Mouse (Mus musculus): Measurements from ENCODE around the gene Klhdc1. TPM values are rescaled to one million over a fixed set of nuclear protein-coding genes. Genes with fewer than 3 reads are reported as not detected.

Klhdc1 gene
- total and polyA plus RNA-seq, 3 experiments, result 0.23 to 1.1 TPM; not detected in 1

- TF ChIP-seq ETS1 (IDR thresholded peaks at IDR 0.05; ENCODE audit: low read depth, low read length) (peak; percentile 31; the same call in 1 of the 2 replicates), POLR2AphosphoS2 (IDR thresholded peaks at IDR 0.05; ENCODE audit: low read length) (no peak), MYB (IDR thresholded peaks at IDR 0.05; ENCODE audit: low read depth, low read length) (no peak), MAX (IDR thresholded peaks at IDR 0.05; ENCODE audit: low read length) (no peak), USF2 (IDR thresholded peaks at IDR 0.05; ENCODE audit: borderline replicate concordance in 1 of 2, insufficient read depth in 1 of 2, low read depth in 1 of 2, low read length in 2 of 2) (no peak), ELF1 (IDR thresholded peaks at IDR 0.05; ENCODE audit: low read depth, low read length) (no peak), BHLHE40 (IDR thresholded peaks at IDR 0.05; ENCODE audit: borderline replicate concordance, low read depth, low read length) (no peak), ZMIZ1 (IDR thresholded peaks at IDR 0.05; ENCODE audit: low read depth, low read length) (no peak), GABPA (IDR thresholded peaks at IDR 0.05; ENCODE audit: low read depth, low read length) (no peak)
These were observed 9.8 kb downstream of the Klhdc1 start (continued) for GRCm38 (mm10) chr12:69250756-69251155.

GRCm38 (mm10) chr12:69253806-69254205 lies 12.8 kb downstream of the Klhdc1 start:
- no peaks in the 10 kb centered on the region for H3K4me1 ChIP-seq (ENCODE audit: control insufficient read depth in 1 of 2, insufficient read depth in 2 of 2, low read length in 2 of 2)
- no peak overlapping the region for H3K9ac ChIP-seq (ENCODE audit: control insufficient read depth, low read depth, low read length, poor library complexity, severe bottlenecking)
- H3K36me3 ChIP-seq (ENCODE audit: control insufficient read depth in 1 of 2, insufficient read depth in 2 of 2, low read length in 2 of 2), result no peaks in the 10 kb centered on the region
- H3K9me3 ChIP-seq (replicated peaks; ENCODE audit: insufficient read depth, low read length), result no peaks in the 10 kb centered on the region
- no peaks in the 10 kb centered on the region for H3K79me2 ChIP-seq (ENCODE audit: control insufficient read depth, insufficient read depth, low read length, poor library complexity)
- no peak for DNase-seq (ENCODE audit: low read depth, low spot score)
- no peak overlapping the region for H3K4me3 ChIP-seq (ENCODE audit: control insufficient read depth in 1 of 2, insufficient read depth in 1 of 2, low read depth in 2 of 2, low read length in 2 of 2)
- no peak for TF ChIP-seq CHD2 (IDR thresholded peaks at IDR 0.05; ENCODE audit: low read length)
- no peak for TF ChIP-seq POLR2AphosphoS2 (IDR thresholded peaks at IDR 0.05; ENCODE audit: low read length)
- TF ChIP-seq NELFE (IDR thresholded peaks at IDR 0.05; ENCODE audit: low read depth, low read length), result no peak
- no peak for TF ChIP-seq ZMIZ1 (IDR thresholded peaks at IDR 0.05; ENCODE audit: low read depth, low read length)
- no peak for TF ChIP-seq NRF1 (IDR thresholded peaks at IDR 0.05; ENCODE audit: insufficient read depth, low read depth, low read length, poor library complexity, severe bottlenecking)
- no peak for TF ChIP-seq HCFC1 (IDR thresholded peaks at IDR 0.05; ENCODE audit: low read depth, low read length)
- no peak for TF ChIP-seq ZC3H11A (IDR thresholded peaks at IDR 0.05; ENCODE audit: low read depth, low read length)
- TF ChIP-seq RAD21 (IDR thresholded peaks at IDR 0.05; ENCODE audit: low read depth, low read length), result no peak
- H3K27me3 ChIP-seq (ENCODE audit: control insufficient read depth in 1 of 2, insufficient read depth in 2 of 2, low read length in 2 of 2), result peaks cover 0 to 4% of the 10 kb centered on the region in 2 experiments; a peak in 2 of 4 replicates
- H3K27ac ChIP-seq (ENCODE audit: control insufficient read depth, low read depth, low read length), result no peak overlapping the region

- DNase-seq (ENCODE audit: low read depth, low spot score), result no peak
- Histone ChIP-seq H3K27me3 (ENCODE audit: control insufficient read depth in 1 of 2, insufficient read depth in 2 of 2, low read length in 2 of 2) (peaks cover 0 to 5% of the 10 kb centered on the region in 2 experiments; a peak in 2 of 4 replicates), H3K79me2 (ENCODE audit: control insufficient read depth, insufficient read depth, low read length, poor library complexity) (no peaks in the 10 kb centered on the region), H3K4me3 (ENCODE audit: control insufficient read depth in 1 of 2, insufficient read depth in 1 of 2, low read depth in 2 of 2, low read length in 2 of 2) (no peak overlapping the region), H3K9me3 (replicated peaks; ENCODE audit: insufficient read depth, low read length) (no peaks in the 10 kb centered on the region), H3K27ac (ENCODE audit: control insufficient read depth, low read depth, low read length) (no peak overlapping the region), H3K4me1 (ENCODE audit: control insufficient read depth in 1 of 2, insufficient read depth in 2 of 2, low read length in 2 of 2) (no peaks in the 10 kb centered on the region), H3K36me3 (ENCODE audit: control insufficient read depth in 1 of 2, insufficient read depth in 2 of 2, low read length in 2 of 2) (no peaks in the 10 kb centered on the region), H3K9ac (ENCODE audit: control insufficient read depth, low read depth, low read length, poor library complexity, severe bottlenecking) (no peak overlapping the region)
- TF ChIP-seq MEF2A (IDR thresholded peaks at IDR 0.05; ENCODE audit: extremely low read depth, insufficient replicate concordance, low read depth, low read length, poor library complexity, severe bottlenecking), result no peak
- no peak for TF ChIP-seq MYB (IDR thresholded peaks at IDR 0.05; ENCODE audit: low read depth, low read length)
- no peak for TF ChIP-seq ELF1 (IDR thresholded peaks at IDR 0.05; ENCODE audit: low read depth, low read length)
- no peak for TF ChIP-seq RCOR1 (IDR thresholded peaks at IDR 0.05; ENCODE audit: low read depth, low read length)
- TF ChIP-seq ETS1 (IDR thresholded peaks at IDR 0.05; ENCODE audit: low read depth, low read length), result no peak
- no peak for TF ChIP-seq TBP (IDR thresholded peaks at IDR 0.05; ENCODE audit: low read depth, low read length)
- no peak for TF ChIP-seq USF1 (IDR thresholded peaks at IDR 0.05; ENCODE audit: low read depth, low read length)
- no peak for TF ChIP-seq GABPA (IDR thresholded peaks at IDR 0.05; ENCODE audit: low read depth, low read length)
- no peak for TF ChIP-seq USF2 (IDR thresholded peaks at IDR 0.05; ENCODE audit: borderline replicate concordance in 1 of 2, insufficient read depth in 1 of 2, low read depth in 1 of 2, low read length in 2 of 2)
- no peak for TF ChIP-seq CHD1 (IDR thresholded peaks at IDR 0.05; ENCODE audit: low read depth, low read length)
- no peak for TF ChIP-seq MYC (IDR thresholded peaks at IDR 0.05; ENCODE audit: low read depth, low read length)
- no peak for TF ChIP-seq CHD2 (IDR thresholded peaks at IDR 0.05; ENCODE audit: low read length)
- TF ChIP-seq CTCF (IDR thresholded peaks at IDR 0.05 in 2 of 3, conservative IDR thresholded peaks at IDR 0.05 in 1 of 3; ENCODE audit: control insufficient read depth in 1 of 3, insufficient read depth in 1 of 3, low read depth in 2 of 3, low read length in 3 of 3, poor library complexity in 1 of 3, severe bottlenecking in 1 of 3), result no peak
These were observed 16.9 kb downstream of the Klhdc1 start for GRCm38 (mm10) chr12:69257836-69258235.

Data from MEL (cell line).